Mouse (Mus musculus) activated CD4-positive, CD25-positive, alpha-beta regulatory T cell (primary cell): ENCODE measurements around the gene Lmbrd1. TPM values are rescaled to one million over a fixed set of nuclear protein-coding genes. Genes with fewer than 3 reads are reported as not detected.

Source experiments
- polyA plus RNA-seq, 2 experiments: library from polyadenylated mRNA; unstranded; fragments of 100-300 nt; shearing (Covaris generic); gene quantifications; one replicate each; pipeline ENCODE4 v1.2.1; 2017

Gene Lmbrd1
- 10 to 100 TPM; 65.0 to 80.6 TPM for polyA plus RNA-seq

DNA sequence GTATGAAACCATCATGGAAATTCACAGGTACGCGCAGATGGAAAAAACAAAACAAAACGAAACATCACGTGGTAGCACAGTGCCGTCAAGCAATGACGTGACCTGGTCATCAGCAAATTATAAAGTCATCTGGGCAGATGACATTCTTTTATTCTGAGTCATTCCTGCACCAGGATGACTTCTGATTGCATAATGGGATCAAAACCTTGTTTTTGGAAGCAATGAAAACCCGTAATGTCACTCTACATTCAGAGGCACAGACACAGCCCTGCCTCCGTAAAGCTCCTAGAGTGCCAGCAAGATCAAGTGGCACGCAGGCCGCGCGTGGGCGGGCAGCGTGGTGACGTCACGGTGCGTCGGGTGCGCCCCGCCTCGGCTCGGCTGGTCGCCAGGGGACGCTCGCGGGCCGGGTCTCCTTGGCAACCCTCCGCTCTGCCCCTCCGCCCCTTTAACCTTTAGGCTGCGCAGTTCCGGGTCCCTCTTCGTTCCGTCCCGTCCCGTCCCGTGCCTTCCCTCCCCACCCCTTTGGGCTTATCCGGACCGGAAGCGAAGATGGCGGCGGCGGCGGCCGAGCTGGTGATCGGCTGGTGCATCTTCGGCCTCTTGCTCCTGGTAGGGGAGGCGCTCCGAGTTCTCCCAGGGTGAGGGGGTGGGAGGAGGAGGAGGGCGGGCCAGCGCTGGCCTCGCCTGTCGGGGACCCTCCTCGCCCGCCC lies at the start of gene Lmbrd1:
Gene Lmbrd1 (plus strand): TSS at position 426 of the 713 bp plus-strand sequence.

Other genes starting within 250 kb of the Lmbrd1 start
- gene Col19a1, start 91.2 kb upstream of the Lmbrd1 start, polyA plus RNA-seq = under 1 TPM in 1 of 2 experiments, not detected in 1; 0.09 TPM